Mouse (Mus musculus): ENCODE data around the gene Gm6096.

- TF ChIP-seq CTCF (IDR thresholded peaks at IDR 0.05; ENCODE audit: extremely low read depth, insufficient read depth, insufficient read length, insufficient replicate concordance) (no peak), POLR2A (IDR thresholded peaks at IDR 0.05; ENCODE audit: low read depth, low read length) (no peak)
Measured at GRCm38 (mm10) chr7:34218496-34218895, 32.3 kb upstream of the Gm6096 start.
